Mouse (Mus musculus) kidney, postnatal 14 days (tissue): Measurements from ENCODE around the gene Tspan7.

Experiments used
- DNase-seq: peaks from one replicate; pipeline ENCODE4 v3.0.0; 2022; ENCODE audit warnings: mixed read lengths

Tspan7 gene

DNA sequence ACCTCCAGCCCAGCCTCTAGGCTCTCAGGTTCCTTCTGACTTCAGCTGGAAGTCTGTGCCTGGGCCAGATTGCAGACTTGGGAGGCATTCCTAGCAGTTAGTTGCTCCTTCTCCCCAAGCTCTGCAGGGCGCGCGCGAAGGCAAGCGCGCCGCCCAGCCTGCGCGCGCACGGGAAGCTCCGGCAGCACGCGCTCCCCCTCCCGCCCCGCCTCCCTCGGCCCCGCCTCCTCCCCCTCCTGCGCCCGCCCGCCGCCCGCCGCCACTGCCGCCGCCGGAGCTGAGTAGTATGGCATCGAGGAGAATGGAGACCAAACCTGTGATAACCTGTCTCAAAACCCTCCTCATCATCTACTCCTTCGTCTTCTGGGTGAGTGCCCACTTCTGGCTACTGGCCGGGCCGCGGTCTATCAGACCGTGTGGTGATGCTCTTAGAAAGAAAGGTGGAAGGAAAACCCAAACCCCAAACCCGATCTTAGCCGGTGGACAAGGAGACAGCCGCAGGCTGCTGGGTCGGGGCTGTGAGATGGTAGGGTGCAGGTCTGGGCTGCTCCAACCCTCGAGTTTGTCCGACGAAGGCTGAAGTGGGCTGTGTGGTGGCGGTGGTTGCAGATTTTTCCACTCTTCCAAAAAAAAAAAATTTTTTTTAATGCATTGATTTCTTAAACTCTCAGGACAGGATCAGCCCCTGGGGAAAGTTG, at the start of gene Tspan7:
Tspan7 (plus strand) TSS at position 287 of the 698 bp plus-strand sequence.
- DNase-seq = peak; percentile 75

DNA sequence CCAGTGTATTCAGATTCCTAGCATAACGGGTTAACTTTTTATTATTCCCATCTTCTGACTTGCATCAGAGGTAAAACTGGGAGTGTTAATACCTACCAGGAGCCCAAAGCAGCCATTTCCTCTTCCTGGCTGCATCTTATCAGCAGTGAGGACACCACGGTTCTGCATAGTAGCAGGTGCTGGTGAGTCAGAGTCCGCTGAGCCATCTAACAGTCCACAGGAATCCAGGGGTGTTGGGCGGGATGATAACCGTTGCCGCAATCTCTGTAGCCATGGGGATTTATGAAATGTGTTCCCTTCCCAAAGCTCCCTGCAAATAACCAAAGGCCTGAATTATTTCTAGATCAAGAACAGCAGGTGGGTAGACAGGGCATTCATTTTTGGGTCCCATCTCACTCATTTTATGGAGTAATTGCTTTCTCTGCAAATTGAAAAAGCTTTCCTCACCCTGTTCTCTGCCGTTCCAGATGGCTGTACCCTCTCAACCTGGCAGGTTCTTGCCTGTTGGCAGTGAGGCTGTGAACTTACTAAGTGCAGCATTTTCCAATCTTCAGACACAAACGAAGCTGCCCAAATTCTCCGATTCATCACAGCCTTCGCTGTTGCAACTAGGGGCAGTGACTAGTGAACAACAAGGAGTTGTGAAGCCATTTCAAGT, 35.5 kb upstream of the Tspan7 start:
- no peak for DNase-seq

DNA sequence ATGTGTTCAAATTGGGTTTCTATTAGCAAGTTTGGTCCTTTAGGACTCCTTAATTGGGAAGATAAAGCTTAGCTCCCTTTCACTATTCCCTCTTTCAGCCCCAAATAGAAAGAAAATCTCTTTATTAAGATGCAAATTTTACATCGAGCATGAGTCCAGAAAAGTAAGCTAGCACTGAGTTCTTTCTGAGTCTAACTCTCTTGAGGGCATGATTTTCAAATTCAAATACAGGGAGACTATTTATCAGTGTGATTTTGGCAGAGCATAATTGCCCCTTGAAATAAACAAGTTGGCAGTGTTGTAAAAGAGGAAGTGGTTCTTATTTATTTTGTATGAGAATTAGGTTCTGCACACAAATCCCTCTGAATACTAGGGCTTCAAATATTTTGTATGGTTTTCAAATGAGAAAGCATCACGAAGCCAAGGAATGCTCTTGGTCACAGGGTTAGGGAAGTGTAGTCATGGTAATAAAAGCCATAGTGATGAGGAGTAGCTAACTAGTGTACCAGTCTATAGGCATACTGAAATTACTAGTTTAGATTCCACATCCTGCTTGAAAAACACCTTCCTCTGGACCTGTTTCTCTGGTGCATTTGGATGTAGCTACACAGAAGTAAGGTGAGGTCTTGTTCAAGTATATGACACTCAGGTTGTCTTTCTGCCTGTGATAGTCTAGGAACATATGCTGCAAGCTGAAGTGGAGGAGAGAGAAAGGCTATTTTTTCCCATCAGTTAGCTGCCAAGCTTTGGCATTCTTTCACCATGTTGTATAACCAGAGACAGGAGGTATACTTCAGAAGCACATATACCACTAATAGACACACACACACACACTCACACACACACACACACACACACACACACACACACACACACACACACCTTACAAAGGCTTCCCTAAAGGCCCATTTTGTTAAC, 34.6 kb upstream of the Tspan7 start:
- no peak for DNase-seq

DNA sequence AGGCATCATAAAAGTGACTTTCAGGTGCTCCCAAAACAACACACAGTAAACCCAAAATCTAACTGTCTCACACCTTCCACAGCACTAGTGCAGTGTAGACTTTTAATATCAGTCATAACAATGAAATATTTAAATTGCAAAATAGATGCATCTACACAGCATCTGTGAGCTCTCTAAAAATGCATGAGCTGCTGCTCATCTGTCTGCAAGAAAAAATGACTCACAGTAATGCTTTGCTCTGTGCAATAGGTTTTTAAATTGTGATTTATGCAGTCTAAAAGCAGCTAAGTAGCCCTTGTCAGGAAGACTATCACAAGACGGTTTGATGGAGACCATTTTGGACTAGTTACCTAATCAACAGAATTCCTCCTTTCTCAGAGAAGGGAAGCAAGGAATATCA, 31.2 kb upstream of the Tspan7 start:
- no peak for DNase-seq

- no peak for DNase-seq
These were observed 27.7 kb upstream of the Tspan7 start for GRCm38 (mm10) chrX:10457256-10457655.

DNA sequence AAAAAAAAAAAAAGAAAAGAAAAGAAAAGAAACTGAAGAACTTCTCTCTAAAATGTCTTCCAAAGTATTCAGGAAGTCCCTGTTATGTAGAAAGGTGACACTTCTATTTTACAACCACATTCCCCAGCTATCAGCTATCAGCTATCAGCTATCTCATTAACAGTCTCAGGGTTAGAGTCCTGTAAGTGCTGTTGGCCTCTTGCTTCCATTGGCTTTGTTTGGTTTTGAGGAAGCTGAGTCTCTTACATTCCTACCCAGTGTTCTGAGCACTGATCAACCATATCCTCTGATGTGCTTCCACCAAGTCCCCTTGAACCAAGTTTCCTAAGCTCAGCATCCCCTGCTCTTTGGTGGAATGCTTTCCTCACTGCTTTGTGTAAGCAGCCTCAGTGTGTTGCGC, 7.9 kb upstream of the Tspan7 start:
- DNase-seq = no peak

DNA sequence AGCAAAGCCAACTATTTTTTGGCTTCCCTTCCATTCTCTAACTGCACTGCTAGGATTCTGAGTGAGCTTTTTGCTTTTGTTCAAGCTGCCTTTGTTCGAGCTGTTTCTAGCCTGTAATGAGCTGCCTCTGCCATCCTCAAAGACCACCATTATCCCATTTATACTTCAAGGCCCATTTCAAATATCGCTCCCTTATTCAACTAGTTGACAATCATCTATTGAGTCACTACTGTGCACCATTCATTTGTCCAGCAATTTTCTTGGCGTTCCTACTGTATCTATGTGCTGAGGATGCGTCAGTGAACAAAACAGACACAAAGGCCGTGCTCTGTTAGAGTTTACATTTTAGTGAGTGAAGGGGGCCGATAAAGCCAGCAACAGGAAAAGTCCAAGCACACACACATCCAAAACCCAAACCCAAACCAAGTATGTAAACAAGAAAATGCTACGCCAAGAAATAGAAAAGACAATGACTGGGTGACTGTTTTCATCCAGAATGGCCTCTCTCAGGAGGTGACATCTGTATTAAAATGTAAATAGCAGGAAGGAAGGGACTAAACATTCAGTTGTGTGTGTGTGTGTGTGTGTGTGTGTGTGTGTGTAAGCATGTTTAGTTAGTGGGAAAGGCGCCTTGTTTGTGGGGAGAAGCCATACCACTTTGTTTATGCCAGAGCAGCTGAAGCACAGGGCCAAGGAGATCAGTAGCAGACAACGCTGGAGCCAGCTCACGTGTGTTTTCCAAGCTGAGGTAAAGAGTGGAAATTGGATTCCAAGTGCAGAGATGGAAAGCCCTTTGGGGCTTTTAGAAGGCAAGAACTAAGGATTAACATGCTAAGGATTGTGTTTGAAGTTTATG, 5.7 kb upstream of the Tspan7 start:
- DNase-seq = no peak

- no peak for DNase-seq
These were observed 5.0 kb upstream of the Tspan7 start for GRCm38 (mm10) chrX:10479943-10480342.

DNA sequence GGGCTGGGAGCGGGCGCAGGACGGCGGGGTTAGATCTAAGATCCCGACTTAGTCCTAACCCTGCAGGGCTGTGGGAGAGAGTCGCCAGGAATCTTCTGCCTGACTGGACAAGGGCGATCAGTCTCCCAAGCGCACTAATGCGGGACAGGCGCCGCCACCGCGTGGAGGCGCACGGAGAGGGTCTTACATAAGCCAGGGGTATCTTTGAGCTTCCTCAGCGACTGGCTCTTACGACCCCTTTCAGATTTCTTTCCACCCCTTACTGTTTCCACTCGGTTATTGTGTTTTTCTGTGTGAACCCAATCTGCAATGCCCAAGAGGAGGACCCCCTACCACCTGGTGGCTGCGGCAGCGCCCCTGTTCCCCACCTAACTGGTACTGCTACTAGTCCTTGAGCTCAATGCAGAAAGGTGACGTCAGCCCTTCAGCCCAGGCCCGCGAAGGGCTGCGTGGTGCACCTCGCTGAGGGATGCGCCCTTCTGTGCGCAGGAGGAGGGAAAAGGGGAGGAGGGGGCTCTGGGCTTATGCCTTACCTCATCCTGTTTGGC, 780 bp downstream of the Tspan7 start:
- peak; percentile 47 for DNase-seq

DNA sequence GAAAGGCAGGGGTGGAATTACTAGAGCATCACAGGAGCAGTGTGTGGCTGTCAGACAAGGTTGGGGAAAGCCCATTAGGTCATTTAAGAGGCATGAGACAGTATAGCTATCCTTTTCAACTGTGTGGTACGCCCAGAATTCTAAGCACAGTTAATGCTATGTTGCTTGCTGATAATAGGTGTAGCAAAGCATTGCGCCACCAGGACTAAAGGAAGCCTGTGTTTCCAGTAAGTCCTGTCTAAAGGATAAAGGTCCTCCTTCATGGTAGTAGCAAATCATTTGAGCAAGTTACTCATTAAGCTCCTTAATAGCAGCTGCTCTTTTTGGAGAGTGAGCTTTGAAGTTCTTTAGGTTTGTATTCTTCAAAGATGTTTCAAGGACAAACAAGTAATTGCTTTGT, 13.6 kb downstream of the Tspan7 start:
- DNase-seq = peak; percentile 25

GRCm38 (mm10) chrX:10502616-10503015, 17.7 kb downstream of the Tspan7 start:
- DNase-seq = no peak

DNA sequence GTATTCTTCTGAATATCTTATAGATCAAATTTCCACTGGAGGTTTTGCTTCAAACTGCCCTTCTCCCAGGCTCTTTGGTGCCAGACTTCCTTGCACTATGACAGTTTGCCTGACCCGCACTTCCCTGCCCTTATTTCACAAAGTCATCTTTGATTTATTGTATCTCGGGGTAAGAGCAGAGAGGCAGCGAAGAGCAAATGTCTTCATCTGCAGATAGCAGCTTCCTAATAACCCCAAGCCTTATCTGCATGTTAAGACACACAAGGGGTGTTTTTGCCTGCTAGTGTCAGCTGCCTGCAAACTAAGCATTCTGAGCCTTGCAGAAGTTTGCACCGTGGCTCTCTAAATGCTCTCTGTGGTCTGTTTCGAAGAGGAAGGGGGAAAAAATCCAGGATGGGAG, 29.5 kb downstream of the Tspan7 start:
- DNase-seq = peak; percentile 6

DNA sequence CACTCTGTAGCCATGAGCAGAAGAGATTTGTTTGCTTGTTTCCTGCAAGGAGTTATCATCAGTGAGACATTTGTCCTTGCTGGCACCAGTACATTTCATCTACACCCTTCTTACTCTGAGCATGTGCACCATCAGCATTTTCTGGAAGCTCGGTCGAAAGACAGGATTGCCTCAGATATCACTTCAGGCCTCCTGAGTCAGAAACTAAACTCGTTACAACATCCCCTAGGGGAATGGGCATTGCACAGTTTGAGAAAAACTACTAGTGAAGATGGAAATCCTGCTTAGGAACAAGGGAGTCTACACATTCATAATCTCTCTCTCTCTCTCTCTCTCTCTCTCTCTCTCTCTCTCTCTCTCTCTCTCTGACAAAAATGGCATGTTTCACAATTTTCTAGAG, 30.0 kb downstream of the Tspan7 start:
- DNase-seq = no peak

- DNase-seq = no peak
These were observed 31.5 kb downstream of the Tspan7 start for GRCm38 (mm10) chrX:10516448-10516847.

DNA sequence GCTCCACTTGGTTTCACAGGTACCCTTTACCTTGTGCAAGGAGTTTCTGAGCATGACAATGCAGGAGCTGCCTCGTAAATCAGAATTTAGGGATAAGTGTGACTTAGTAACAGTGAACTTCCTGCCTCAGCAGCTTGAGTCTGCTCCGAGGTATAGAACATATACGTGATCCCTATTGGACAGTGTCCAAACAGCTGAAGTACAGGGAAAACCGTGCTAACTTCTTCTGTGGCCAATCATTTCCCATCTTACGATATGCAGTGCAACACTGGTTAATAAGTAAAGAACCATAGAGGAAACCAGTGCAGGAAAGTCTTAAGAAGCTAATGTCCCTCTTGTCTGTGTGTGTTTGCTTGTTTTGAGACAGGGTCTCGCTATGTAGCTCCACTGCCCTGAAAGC, 32.0 kb downstream of the Tspan7 start:
- DNase-seq = no peak

DNA sequence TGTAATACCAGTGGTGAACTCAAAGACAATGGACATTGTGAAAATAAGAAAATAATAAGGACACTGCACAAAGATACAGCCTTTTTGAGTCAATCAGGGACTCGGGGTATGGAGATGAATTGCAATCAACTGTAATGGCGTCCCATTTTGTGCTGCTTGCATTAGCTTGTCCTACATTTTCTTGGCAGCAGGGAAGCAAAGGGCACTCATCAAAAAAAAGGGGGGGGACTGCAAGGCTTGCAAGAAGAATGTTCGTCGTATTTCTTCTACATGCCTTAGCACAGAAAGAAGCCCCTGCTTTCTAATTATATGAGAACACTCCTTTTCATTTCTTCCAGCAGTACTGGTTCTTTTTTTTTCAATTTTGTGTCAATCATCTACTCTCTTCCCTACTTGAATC, 32.8 kb downstream of the Tspan7 start:
- DNase-seq = no peak

- no peak for DNase-seq
These were observed 33.6 kb downstream of the Tspan7 start for GRCm38 (mm10) chrX:10518510-10518909.

- DNase-seq = no peak
These were observed 50.5 kb downstream of the Tspan7 start for GRCm38 (mm10) chrX:10535450-10535849.

DNA sequence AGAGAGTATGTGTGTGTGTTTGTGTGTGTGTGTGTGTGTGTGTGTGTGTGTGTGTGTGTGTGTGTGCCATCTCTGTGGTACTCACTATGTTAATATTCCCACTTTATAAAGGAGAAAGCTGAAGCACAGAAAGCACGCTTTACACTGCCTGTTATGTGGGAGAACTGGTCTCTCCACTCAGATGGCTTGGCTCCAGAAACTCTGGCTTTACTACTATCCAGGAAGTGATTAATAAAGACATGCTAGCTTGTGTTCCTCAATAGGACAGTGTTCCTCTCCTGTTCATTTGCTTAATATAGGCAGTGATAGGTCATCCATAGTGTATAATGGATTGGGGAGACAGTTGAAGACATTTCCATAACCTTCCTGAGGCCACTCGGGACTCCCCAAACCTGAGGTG, 54.1 kb downstream of the Tspan7 start:
- DNase-seq = peak; percentile 34

DNA sequence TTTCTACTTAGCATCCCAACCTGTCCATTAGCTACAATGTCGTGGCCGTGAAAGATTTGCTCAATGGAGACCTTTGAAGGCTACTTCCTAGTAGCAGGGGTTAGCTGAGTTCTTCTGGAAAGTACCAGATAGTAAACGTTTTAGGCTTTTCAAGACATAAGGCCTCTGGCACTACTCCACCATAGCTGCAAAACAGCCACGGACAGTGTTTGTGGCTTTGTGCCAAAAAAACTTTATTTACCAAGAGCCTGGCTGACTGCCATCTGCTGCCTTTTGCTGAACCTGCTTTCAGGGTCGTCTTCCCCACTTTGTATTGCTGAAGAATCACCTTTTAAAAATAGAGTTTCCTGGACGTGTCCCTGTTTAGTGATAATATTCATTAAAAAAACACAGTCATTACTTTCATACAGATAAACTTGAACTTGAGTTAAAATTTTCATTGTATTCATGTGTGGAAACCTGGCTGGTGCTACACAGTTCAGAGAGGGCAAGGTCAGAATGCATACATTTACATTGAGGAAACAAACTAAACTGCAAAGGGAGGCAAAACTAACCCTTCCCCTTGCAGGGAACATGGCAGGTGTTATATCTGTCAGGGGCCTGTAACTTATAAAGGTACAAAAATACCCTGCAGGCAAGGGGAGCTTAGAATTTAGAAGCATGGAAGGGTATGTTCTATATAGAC, 54.7 kb downstream of the Tspan7 start:
- DNase-seq = peak; percentile 34

DNA sequence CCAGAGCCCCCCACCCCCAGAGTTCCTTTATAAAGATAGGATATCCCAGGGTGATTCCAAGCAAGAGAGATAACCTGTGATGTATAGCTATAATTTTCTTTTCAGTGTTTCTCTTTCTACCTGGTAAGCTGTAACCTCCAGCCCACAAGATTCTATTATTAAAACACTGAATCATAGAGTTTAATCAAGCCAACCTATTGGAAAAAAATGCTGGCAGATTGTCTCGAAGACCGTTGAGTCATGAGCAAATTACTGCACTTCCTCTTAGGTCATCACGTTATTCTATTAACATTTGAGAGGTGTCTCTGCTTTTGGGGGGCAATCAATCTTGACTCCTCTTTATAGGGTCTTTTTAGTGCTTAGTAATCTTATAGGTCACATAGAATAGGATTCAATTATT, 61.9 kb downstream of the Tspan7 start:
- no peak for DNase-seq

- no peak for DNase-seq
These were observed 64.8 kb downstream of the Tspan7 start for GRCm38 (mm10) chrX:10549708-10550107.
